17 mouse cellular contexts compared by ENCODE assay signal in genomic region chr5:112700794-112701193, GRCm38 (mm10).
A peak's percentile ranks its signal among the peaks of the same experiment; 100 is the strongest.
DNase-seq lines count a peak whose midpoint lies in the region; ATAC-seq lines count a peak whose summit lies in the region.
"Had no signal": no experiment of that assay in that cellular context is flagged by ENCODE, and none has a peak within 500 bp of the region (broad histone marks: within the 10 kb centered on the region; RNA-seq: fewer than 3 reads in every experiment).

No protein-coding gene starts in this region.

- intact Hi-C loops in left cerebral cortex, postnatal 25 days (cut with DNase I), result loop anchor here (2.0 to 5.0 kb wide), 3 partner anchors 42 to 152 kb away; no protein-coding TSS in a partner anchor

- DNase-seq in layer of hippocampus, adult 11-12 months (ENCODE audit: low spot score), result peak; percentile 56
- DNase-seq in layer of hippocampus, postnatal 25 days (ENCODE audit: extremely low spot score in 1 of 2, low spot score in 1 of 2), result no peak
- peak; percentile 51 for DNase-seq in Muller cell, postnatal 12 days (ENCODE audit: inconsistent ontology term)
- DNase-seq in layer of hippocampus, adult 8-10 months (ENCODE audit: low spot score in 2 of 2), result peak; percentile 68 to 76
- peak; percentile 43 to 92 for DNase-seq in left cerebral cortex, postnatal 25 days (ENCODE audit: low spot score in 2 of 2)
- DNase-seq in lung, postnatal 10 days, result no peak
- DNase-seq: adrenal gland, postnatal 25 days; cerebellum, adult 2 months; cerebellum, postnatal 36 days; gastrocnemius, adult 2 months; heart, postnatal 14 days; kidney, adult 18-20 months; liver; midbrain, embryonic 14.5 days; thymus, postnatal 36 days had no signal

- no peak for ATAC-seq in megakaryocyte progenitor cell, adult 5-6 weeks (replicated peaks; ENCODE audit: poor library complexity)
- ATAC-seq: lung, postnatal 0 days had no signal

Comparison
In these comparisons a context has a peak if more than half of its experiments do, and no peak if none do; other contexts are left out.
1. DNase-seq: peak in layer of hippocampus, adult 11-12 months (single experiment), Muller cell, postnatal 12 days (single experiment), layer of hippocampus, adult 8-10 months (2 of 2) and left cerebral cortex, postnatal 25 days (2 of 2); none in layer of hippocampus, postnatal 25 days (0 of 2) and lung, postnatal 10 days (single experiment).